Mouse (Mus musculus) ES-E14 (cell line): Measurements from ENCODE around the gene Pik3r2. TPM values are rescaled to one million over a fixed set of nuclear protein-coding genes. Genes with fewer than 3 reads are reported as not detected.
A peak's percentile ranks its signal among the peaks of the same experiment; 100 is the strongest.

ENCODE experiments used
- DNase-seq: peaks from one replicate; pipeline ENCODE4 v3.0.0-alpha.2; 2013; ENCODE audit warnings: low read depth, low spot score
- H3K27ac ChIP-seq: 2 replicates; pipeline ENCODE4 v1.5.1; 2012; ENCODE audit warnings: low read depth, mild to moderate bottlenecking, low read length, moderate library complexity, mixed read lengths; ENCODE audit not compliant: poor library complexity, insufficient read depth, severe bottlenecking
- H3K36me3 ChIP-seq: 2 replicates; pipeline ENCODE4 v1.6.1; 2012; ENCODE audit warnings: mild to moderate bottlenecking, low read length, moderate library complexity, mixed read lengths; ENCODE audit not compliant: control insufficient read depth, poor library complexity, insufficient read depth, severe bottlenecking
- H3K4me1 ChIP-seq, 2 experiments: fragments of 150-350 bp in 1 of 2; sonication (generic) in 1 of 2; 2 replicates each; pipeline ENCODE4 v1.6.1; 2012; ENCODE audit warnings: low read length in 2 of 2, mild to moderate bottlenecking in 1 of 2, mixed read lengths in 1 of 2; ENCODE audit not compliant: control insufficient read depth in 2 of 2, insufficient read depth in 2 of 2, poor library complexity in 1 of 2
- H3K4me3 ChIP-seq, 2 experiments: fragments of 150-350 bp in 1 of 2; sonication (generic) in 1 of 2; 2 replicates each; pipeline ENCODE4 v1.5.1; 2012; ENCODE audit warnings: low read length in 2 of 2, low read depth in 1 of 2, mild to moderate bottlenecking in 1 of 2, mixed read lengths in 1 of 2; ENCODE audit not compliant: insufficient read depth in 1 of 2, poor library complexity in 1 of 2, severe bottlenecking in 1 of 2
- H3K9ac ChIP-seq: 2 replicates; pipeline ENCODE4 v1.6.1; 2012; ENCODE audit warnings: low read depth, mild to moderate bottlenecking, low read length, mixed read lengths; ENCODE audit not compliant: poor library complexity, insufficient read depth, severe bottlenecking
- H3K9me3 ChIP-seq: fragments of 150-350 bp; sonication (generic); 2 replicates; pipeline ENCODE4 v1.6.1; 2012; ENCODE audit warnings: low read depth, mild to moderate bottlenecking, low read length; ENCODE audit not compliant: control insufficient read depth, insufficient read depth
- CHD2 ChIP-seq: IDR thresholded peaks from 2 replicates; pipeline ENCODE4 v1.6.1; 2014; ENCODE audit warnings: mild to moderate bottlenecking, low read depth, low read length, inconsistent platforms
- HCFC1 ChIP-seq: IDR thresholded peaks from 2 replicates; pipeline ENCODE4 v1.6.1; 2012; ENCODE audit warnings: low read length, inconsistent platforms, borderline replicate concordance; ENCODE audit not compliant: insufficient read depth
- MAFK ChIP-seq: IDR thresholded peaks from 2 replicates; pipeline ENCODE4 v1.6.1; 2014; ENCODE audit warnings: mild to moderate bottlenecking, low read depth, low read length, inconsistent platforms; ENCODE audit not compliant: insufficient read depth
- ZC3H11A ChIP-seq: IDR thresholded peaks from 2 replicates; pipeline ENCODE4 v1.6.1; 2012; ENCODE audit warnings: low read depth, mild to moderate bottlenecking, inconsistent platforms, low read length, borderline replicate concordance
- ZNF384 ChIP-seq: IDR thresholded peaks from 2 replicates; pipeline ENCODE4 v1.6.1; 2012; ENCODE audit warnings: low read depth, low read length, inconsistent platforms
- in situ Hi-C, 2 experiments: fragments of 600-800 bp; cut with MboI; formaldehyde crosslinking; loops; one replicate each; pipeline ENCODE4 v1.15.1; 2025; ENCODE audit warnings: low sequenced_read_pairs in 2 of 2, inconsistent platforms in 1 of 2; ENCODE audit not compliant: unreplicated experiment in 2 of 2
- total RNA-seq: library from RNA; depleted of rRNA; stranded (reverse); fragments of 300-350 nt; gene quantifications from 2 replicates; pipeline ENCODE4 v1.2.3, GENCODE M21; 2012

The Pik3r2 gene
- total RNA-seq, 1 experiment, result 52.7 TPM

DNA sequence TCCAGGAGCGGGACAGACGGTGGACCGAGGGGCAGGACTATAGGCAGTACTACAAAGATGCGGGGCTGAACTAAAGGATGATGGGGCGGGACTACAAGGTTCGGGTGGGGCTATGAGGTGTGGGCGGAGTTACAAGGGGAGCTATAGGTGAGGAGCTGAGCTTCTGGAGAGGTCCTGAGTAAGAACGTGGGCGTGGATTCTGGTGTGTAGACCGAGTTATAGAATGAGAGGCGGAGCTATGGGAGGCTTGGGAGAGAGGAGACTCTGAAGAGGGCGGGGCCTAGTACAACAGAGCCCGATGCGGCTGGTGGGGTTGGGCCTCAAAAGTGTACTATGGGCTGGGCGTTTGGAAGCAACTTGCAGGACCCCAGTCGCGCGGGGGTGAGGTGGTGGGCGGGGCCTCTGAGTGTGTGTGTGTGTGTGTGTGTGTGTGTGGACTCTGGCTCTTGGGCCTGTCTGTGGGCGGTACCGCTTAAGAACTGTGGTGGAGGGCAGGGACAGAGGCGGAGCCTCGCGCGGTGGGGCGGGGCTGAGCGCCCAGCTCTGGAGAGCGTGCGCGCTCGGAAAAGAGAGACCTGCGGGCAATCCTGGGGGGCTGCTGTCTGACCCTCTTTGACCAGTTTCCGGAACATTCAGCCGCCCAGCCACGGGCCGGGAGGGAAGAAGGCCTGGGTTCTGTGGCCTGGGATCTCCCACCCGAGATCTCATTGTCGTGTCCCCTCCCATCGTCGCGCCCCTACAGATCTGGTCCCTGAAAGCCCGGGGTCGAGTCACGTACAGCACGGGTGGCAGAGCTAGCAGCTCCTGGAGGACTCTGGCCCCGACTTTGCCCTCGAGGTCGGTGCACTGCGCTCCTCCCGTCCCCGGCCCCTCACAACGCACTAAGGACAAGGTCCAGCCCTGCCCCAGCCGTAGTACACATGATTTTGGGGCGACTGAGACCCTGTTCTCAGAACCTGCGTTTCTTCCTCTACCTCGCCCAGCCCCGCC, 20.9 kb upstream of the Pik3r2 start:
- Histone ChIP-seq H3K9ac (peak overlapping the region; percentile 69), H3K36me3 (no peaks in the 10 kb centered on the region; the same call in 1 of the 2 replicates), H3K4me3 (peak overlapping the region; percentile 76 to 97), H3K9me3 (no peaks in the 10 kb centered on the region), H3K27ac (no peak overlapping the region), H3K4me1 (peaks cover 0 to 13% of the 10 kb centered on the region in 2 experiments; a peak in 2 of 4 replicates)
- peak; percentile 99 for DNase-seq
- TF ChIP-seq MAFK, result no peak
- TF ChIP-seq HCFC1, result no peak
- TF ChIP-seq ZNF384, result no peak
- TF ChIP-seq ZC3H11A, result no peak
- no peak for TF ChIP-seq CHD2
- in situ Hi-C loops, result no loop called here

DNA sequence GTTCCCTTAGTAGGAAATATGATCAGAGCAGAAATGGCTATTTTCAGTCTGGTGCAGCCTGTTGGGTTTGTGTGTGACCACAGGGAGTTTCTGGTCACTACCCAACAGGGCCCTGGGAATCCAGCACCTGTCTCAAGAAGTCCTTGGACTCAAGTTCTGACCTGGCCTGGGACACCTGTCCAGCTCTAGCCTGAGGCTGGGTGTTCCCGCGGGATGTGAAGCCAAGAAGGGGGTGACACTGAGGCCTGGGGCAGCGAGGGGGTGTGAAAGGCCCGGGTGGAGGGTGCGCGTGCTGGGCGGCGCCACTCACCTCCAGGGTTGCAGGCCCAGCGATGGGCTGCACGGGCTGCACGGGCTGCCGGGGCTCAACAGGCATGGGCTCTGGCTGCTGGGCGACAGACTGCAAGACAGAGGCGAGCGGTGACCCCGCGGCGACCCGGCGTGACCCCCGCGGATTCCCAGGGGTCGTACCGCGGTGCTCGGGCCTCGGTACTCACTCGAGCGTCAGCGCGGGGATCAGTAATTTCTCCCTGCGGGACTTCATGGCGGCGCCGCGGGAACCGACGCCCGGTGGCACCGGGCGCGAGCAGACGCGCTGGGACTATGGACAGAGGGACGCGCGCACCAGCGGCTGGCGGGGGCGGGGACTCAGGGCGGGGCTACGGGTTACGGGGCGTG, 20.0 kb upstream of the Pik3r2 start:
- Histone ChIP-seq H3K9ac (peak overlapping the region; percentile 69), H3K4me1 (peaks cover 0 to 11% of the 10 kb centered on the region in 2 experiments; a peak in 2 of 4 replicates), H3K36me3 (no peaks in the 10 kb centered on the region; the same call in 1 of the 2 replicates), H3K9me3 (no peaks in the 10 kb centered on the region), H3K27ac (no peak overlapping the region), H3K4me3 (peak overlapping the region; percentile 76 to 97)
- in situ Hi-C loops, result no loop called here
- TF ChIP-seq HCFC1, result no peak
- no peak for TF ChIP-seq MAFK
- TF ChIP-seq ZC3H11A, result no peak
- TF ChIP-seq ZNF384, result no peak
- TF ChIP-seq CHD2, result no peak
- DNase-seq, result no peak

DNA sequence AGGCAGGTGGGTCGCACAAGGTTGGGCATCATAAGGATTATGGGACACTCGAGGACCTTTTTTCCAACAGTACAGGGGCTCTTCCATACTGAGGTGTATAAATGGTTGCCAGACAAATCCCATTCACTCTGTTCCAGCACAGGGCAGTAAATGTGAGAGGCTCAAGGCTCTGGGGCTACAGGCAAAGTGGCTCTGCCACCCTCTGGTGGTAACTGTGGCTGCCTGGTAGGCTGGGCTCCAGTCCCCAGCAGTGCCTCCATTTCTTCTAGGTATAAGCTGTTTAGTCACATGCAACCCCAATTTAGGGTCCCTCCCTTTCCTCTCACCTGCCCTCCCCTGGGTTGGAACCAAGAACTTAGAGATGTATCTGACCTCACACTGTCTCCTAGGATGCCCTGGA, 18.9 kb upstream of the Pik3r2 start:
- in situ Hi-C loops, result no loop called here
- Histone ChIP-seq H3K9me3 (no peaks in the 10 kb centered on the region), H3K36me3 (no peaks in the 10 kb centered on the region; the same call in 1 of the 2 replicates), H3K27ac (no peak overlapping the region), H3K9ac (no peak overlapping the region), H3K4me3 (no peak overlapping the region), H3K4me1 (peaks cover 0 to 14% of the 10 kb centered on the region in 2 experiments; a peak in 1 of 4 replicates)
- TF ChIP-seq ZC3H11A (no peak), HCFC1 (no peak), CHD2 (no peak), ZNF384 (no peak), MAFK (no peak)
- no peak for DNase-seq

DNA sequence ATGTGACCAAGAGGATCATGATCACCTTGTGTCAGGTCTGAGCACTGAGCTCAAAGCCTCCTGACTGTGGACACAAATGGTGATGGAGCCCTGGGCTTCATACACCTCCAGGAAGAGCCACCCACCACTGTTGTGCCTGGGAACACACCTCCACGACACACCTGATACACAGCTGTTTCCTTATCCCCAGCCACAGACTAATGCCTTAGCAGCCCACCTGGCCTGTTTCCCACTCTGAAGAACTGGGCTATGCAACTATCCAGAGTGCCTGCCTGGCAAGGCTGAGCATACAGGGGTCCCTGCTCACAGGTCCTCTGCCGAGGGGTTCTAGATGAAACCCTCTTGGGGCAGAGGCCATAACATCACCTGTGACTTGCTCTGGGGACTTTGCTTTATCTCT, 17.7 kb upstream of the Pik3r2 start:
- in situ Hi-C loops, result no loop called here
- Histone ChIP-seq H3K4me3 (no peak overlapping the region), H3K4me1 (peaks cover 0 to 14% of the 10 kb centered on the region in 2 experiments; a peak in 1 of 4 replicates), H3K9me3 (no peaks in the 10 kb centered on the region), H3K27ac (no peak overlapping the region), H3K36me3 (no peaks in the 10 kb centered on the region), H3K9ac (no peak overlapping the region)
- no peak for DNase-seq
- no peak for TF ChIP-seq MAFK
- TF ChIP-seq HCFC1, result no peak
- TF ChIP-seq ZNF384, result no peak
- TF ChIP-seq CHD2, result no peak
- no peak for TF ChIP-seq ZC3H11A
